ENCODE assay signal across 14 mouse cellular contexts in genomic region chr11:93443777-93444176, GRCm38 (mm10).
DNase-seq lines count a peak whose midpoint lies in the region.
"Had no signal": no experiment of that assay in that cellular context is flagged by ENCODE, and none has a peak within 500 bp of the region (broad histone marks: within the 10 kb centered on the region; RNA-seq: fewer than 3 reads in every experiment).

No protein-coding gene starts in this region.

- intact Hi-C loops in left cerebral cortex, postnatal 4 days (cut with DNase I) = no loop called here

- DNase-seq in cerebellum, adult 11-12 months = peak; percentile 49
- DNase-seq in cerebellum, adult 8-10 months = no peak
- DNase-seq in left cerebral cortex, postnatal 4 days = peak; percentile 86
- DNase-seq in left cerebral cortex, adult 11 months (ENCODE audit: low spot score) = no peak
- peak; percentile 53 for DNase-seq in cerebellum, adult 9-11 months
- peak; percentile 38 to 44 for DNase-seq in cerebellum, postnatal 36 days
- no peak for DNase-seq in adrenal gland, adult (ENCODE audit: inconsistent age in 2 of 2, low spot score in 1 of 2)
- DNase-seq in urinary bladder, postnatal 25 days (ENCODE audit: low spot score) = no peak
- DNase-seq: adrenal gland, adult 2 months; adrenal gland, postnatal 25 days; gastrocnemius, postnatal 10 days; heart, adult 18-20 months; heart, postnatal 10 days; kidney, adult 8-10 months had no signal

Comparison
In these comparisons a context has a peak if more than half of its experiments do, and no peak if none do; other contexts are left out.
1. DNase-seq: peak in cerebellum, adult 11-12 months (single experiment), left cerebral cortex, postnatal 4 days (single experiment), cerebellum, adult 9-11 months (single experiment) and cerebellum, postnatal 36 days (2 of 2); none in cerebellum, adult 8-10 months (single experiment), left cerebral cortex, adult 11 months (single experiment), adrenal gland, adult (0 of 2) and urinary bladder, postnatal 25 days (single experiment).